Mouse (Mus musculus): Measurements from ENCODE around the gene 2810459M11Rik. TPM values are rescaled to one million over a fixed set of nuclear protein-coding genes. Genes with fewer than 3 reads are reported as not detected.

The 2810459M11Rik gene
- polyA plus RNA-seq, 1 experiment from 2014 or later = 0.68 TPM

DNA sequence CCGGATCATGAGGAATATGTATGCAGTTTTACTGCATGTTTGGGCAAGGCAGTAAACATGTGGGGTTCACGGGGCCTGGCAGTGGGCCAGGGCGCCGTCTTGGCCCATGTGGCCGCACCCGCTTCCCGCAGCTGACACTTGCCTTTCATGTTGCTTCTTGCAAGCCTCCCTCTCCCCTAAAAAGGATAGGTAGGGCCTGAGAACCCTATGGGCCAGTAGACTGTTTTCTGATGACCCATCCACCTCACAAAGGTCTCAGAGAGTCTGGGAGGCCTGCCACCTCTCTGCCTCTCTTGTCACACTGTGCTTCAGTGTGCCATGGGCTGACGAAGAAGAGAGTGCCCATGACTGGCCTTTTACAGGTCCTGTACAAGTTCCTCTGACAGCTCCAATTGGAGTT lies 29.1 kb upstream of the 2810459M11Rik start, which contains the start of gene Spata3:
Spata3 (plus strand) TSS at position 301 of the 400 bp plus-strand sequence.
- Histone ChIP-seq H3K9me3 (ENCODE audit: control insufficient read depth, low read length) (no peaks in the 10 kb centered on the region), H3K27me3 (ENCODE audit: control insufficient read depth, insufficient read depth, low read length) (peaks cover 10% of the 10 kb centered on the region), H3K27ac (ENCODE audit: low read depth, low read length) (no peak within 1 kb of the TSS), H3K36me3 (ENCODE audit: control insufficient read depth, insufficient read depth, low read length) (no peaks in the 10 kb centered on the region), H3K4me1 (ENCODE audit: control insufficient read depth, insufficient read depth, low read length) (peaks cover 2% of the 10 kb centered on the region; the same call in 1 of the 2 replicates), H3K9ac (ENCODE audit: low read length) (no peak within 1 kb of the TSS), H3K4me3 (ENCODE audit: low read depth, low read length) (no peak within 1 kb of the TSS), H3K4me2 (ENCODE audit: low read depth) (no peak within 1 kb of the TSS)
- ATAC-seq (ENCODE audit: insufficient read depth, low FRiP score, low TSS enrichment) = no peak
- WGBS = 91% methylated on average over 8 of the region's 8 CpGs
- no peak for DNase-seq (ENCODE audit: low spot score)

DNA sequence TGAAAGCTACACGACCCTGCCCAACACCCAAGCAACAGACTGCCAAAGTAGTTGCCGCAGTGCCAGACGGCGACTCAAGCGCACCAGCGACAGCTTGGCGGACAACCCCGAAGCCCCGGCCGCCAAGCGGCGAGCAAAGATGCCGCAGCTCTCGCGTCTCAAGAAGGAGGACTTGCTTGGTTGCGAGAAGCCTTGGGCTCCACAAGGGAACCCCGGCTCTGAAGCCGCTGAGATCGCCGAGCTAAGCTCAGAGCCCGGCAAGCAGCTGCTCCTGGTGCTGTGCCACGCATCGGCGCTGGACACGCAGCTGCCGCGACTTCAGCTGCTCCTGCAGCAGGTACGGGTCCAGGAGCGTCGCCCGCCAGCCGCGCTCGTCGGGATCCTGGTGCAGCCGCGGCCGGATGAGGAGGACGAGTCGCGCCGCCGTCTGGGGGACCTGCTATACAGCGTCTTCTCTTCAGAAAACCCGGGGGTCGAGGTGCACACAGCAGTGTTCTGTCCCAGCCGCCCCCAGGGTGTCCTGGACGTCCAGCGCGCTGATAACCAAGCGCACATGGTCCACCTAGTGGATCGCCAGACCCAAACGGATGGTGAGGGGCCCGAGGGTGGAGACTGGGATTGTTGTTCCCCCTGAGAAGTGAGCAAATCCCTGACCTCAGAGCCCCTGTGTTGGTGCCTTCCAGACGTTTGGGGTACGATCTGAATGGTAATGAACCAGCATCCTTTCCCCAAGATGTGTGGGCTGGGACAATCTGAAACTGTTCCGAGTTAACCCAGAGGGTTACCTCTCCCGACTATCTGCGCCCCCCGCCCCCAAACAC lies 27.2 kb upstream of the 2810459M11Rik start:
- H3K9ac ChIP-seq (ENCODE audit: low read length) = peak overlapping the region; percentile 59
- peak overlapping the region; percentile 50 for H3K4me3 ChIP-seq (ENCODE audit: low read depth, low read length)
- H3K4me1 ChIP-seq (ENCODE audit: control insufficient read depth, insufficient read depth, low read length) = peaks cover 2% of the 10 kb centered on the region; the same call in 1 of the 2 replicates
- no peaks in the 10 kb centered on the region for H3K36me3 ChIP-seq (ENCODE audit: control insufficient read depth, insufficient read depth, low read length)
- 4% methylated on average over 56 of the region's 60 CpGs for WGBS
- peak overlapping the region; percentile 95 for H3K4me2 ChIP-seq (ENCODE audit: low read depth)
- ATAC-seq (ENCODE audit: insufficient read depth, low FRiP score, low TSS enrichment) (peak; percentile 63), DNase-seq (ENCODE audit: low spot score) (peak; percentile 80)
- H3K9me3 ChIP-seq (ENCODE audit: control insufficient read depth, low read length) = no peaks in the 10 kb centered on the region
- no peak overlapping the region for H3K27ac ChIP-seq (ENCODE audit: low read depth, low read length)
- peaks cover 10% of the 10 kb centered on the region for H3K27me3 ChIP-seq (ENCODE audit: control insufficient read depth, insufficient read depth, low read length)

DNA sequence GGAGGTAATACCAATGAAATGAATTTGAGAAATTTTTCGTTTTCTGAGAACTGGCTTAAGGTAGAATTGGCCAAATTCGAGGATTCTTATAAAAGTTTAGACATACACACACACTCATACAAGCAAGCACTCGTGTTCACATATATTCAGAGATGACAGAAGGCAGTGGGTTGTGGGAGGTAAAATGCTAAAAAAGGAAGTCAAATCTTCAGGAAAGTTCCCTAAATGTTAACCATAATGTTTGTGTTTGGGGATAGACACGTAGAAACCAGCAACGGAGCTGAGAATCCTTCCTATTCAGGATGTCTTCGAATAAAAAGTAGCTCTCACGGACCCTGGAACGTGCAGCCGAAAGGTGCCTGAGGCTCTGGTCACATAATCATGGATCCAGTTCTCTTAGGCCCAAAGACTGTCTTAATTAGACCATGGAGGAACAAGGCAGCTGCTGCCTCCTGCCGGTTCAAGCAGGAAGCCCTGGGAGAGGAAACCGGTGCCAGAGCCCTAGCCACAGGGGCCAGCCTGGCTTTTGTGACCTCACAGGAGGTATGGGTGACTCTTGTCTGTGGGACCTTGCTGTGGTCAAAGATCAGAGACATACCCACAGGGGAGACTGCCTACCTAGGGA lies 24.2 kb upstream of the 2810459M11Rik start:
- Histone ChIP-seq H3K4me1 (ENCODE audit: control insufficient read depth, insufficient read depth, low read length) (peaks cover 2% of the 10 kb centered on the region; the same call in 1 of the 2 replicates), H3K9ac (ENCODE audit: low read length) (no peak overlapping the region), H3K4me2 (ENCODE audit: low read depth) (no peak overlapping the region), H3K27ac (ENCODE audit: low read depth, low read length) (no peak overlapping the region), H3K4me3 (ENCODE audit: low read depth, low read length) (no peak overlapping the region), H3K9me3 (ENCODE audit: control insufficient read depth, low read length) (no peaks in the 10 kb centered on the region), H3K36me3 (ENCODE audit: control insufficient read depth, insufficient read depth, low read length) (no peaks in the 10 kb centered on the region), H3K27me3 (ENCODE audit: control insufficient read depth, insufficient read depth, low read length) (peaks cover 10% of the 10 kb centered on the region)
- no peak for DNase-seq (ENCODE audit: low spot score)
- WGBS = 74% methylated on average over 11 of the region's 11 CpGs
- ATAC-seq (ENCODE audit: insufficient read depth, low FRiP score, low TSS enrichment) = no peak

DNA sequence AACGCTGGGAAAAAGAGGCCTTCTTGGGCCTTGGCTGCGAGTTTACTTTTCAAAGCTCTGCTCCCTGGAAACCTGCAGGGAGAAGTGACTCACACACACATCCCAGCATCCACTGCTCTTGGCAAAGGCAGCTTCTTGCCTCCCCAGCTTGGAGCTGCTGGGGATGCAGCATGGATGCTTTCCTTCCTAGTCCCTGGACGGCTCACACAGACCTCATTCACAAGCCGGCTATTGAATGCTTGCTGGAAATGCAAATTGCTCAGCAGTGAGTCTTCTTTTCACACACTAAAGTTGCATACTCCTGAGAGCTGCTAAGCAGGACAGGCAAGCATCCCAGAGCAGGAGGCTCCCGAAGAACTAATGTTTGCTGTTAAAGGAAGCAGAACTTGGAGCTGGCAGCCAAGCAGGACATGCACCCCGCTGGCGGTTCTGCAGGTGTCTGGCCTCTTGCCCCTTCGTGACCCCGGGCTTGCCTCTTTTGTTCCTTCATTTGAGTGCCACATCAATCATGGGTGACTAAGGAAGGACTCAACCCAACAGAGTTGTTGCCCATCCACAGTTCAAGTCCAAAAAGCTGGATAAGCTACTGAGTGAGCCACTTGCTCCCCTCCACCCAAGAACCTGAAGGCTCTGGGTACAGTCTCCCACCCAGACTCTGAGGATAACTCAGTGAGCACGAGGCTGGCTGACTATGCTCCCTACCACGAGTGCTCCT lies 13.2 kb upstream of the 2810459M11Rik start:
- WGBS = 8% methylated on average over 11 of the region's 11 CpGs
- Histone ChIP-seq H3K9ac (ENCODE audit: low read length) (no peak overlapping the region), H3K27me3 (ENCODE audit: control insufficient read depth, insufficient read depth, low read length) (no peaks in the 10 kb centered on the region), H3K4me2 (ENCODE audit: low read depth) (no peak overlapping the region), H3K27ac (ENCODE audit: low read depth, low read length) (no peak overlapping the region), H3K4me1 (ENCODE audit: control insufficient read depth, insufficient read depth, low read length) (no peaks in the 10 kb centered on the region), H3K9me3 (ENCODE audit: control insufficient read depth, low read length) (no peaks in the 10 kb centered on the region), H3K36me3 (ENCODE audit: control insufficient read depth, insufficient read depth, low read length) (no peaks in the 10 kb centered on the region), H3K4me3 (ENCODE audit: low read depth, low read length) (no peak overlapping the region)
- ATAC-seq (ENCODE audit: insufficient read depth, low FRiP score, low TSS enrichment) = no peak
- DNase-seq (ENCODE audit: low spot score) = peak; percentile 34

DNA sequence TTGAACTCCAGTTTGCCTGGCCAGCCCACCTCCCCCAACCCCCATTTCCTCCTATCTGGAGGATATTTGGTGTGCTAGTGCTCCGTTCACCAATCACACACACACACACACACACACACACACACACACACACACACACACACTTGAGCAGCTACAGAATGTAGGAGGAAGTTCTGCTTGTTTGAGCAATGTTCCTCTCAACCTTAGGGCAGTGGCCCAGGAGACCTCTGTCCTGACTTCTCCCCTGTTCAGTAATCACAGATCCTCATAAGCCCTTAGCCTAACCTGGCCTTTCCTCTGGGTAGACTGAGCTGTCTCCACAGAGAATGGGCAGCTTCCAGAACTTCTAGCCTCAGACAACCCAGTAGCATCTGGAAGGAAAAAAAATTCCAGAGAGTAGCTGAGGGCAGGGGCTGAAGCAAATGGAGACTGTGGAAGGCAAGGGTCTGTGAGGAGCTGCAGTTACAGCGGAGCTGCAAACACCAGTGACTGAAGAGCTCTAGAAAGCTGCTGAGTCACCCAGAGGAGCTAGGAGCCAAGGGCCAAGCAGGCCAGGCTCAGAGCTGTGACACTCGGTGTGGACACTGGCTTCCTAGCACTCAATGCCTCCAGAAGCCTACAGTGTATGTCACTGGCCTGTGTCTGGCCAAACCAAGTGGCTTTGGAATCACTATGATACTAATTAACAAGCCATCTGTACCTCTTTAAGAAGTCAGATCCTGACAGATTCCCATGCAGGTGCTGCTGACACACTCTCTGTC lies 7.3 kb upstream of the 2810459M11Rik start:
- WGBS = 83% methylated on average over 3 of the region's 3 CpGs
- no peak overlapping the region for H3K4me2 ChIP-seq (ENCODE audit: low read depth)
- no peak for DNase-seq (ENCODE audit: low spot score)
- 0 out of 2 replicates have a peak, but pooled peaks cover 3% of the 10 kb centered on the region for H3K9me3 ChIP-seq (ENCODE audit: control insufficient read depth, low read length)
- H3K27ac ChIP-seq (ENCODE audit: low read depth, low read length) = no peak overlapping the region
- no peaks in the 10 kb centered on the region for H3K27me3 ChIP-seq (ENCODE audit: control insufficient read depth, insufficient read depth, low read length)
- no peak for ATAC-seq (ENCODE audit: insufficient read depth, low FRiP score, low TSS enrichment)
- no peak overlapping the region for H3K4me3 ChIP-seq (ENCODE audit: low read depth, low read length)
- no peaks in the 10 kb centered on the region for H3K4me1 ChIP-seq (ENCODE audit: control insufficient read depth, insufficient read depth, low read length)
- H3K9ac ChIP-seq (ENCODE audit: low read length) = no peak overlapping the region
- no peaks in the 10 kb centered on the region for H3K36me3 ChIP-seq (ENCODE audit: control insufficient read depth, insufficient read depth, low read length)

DNA sequence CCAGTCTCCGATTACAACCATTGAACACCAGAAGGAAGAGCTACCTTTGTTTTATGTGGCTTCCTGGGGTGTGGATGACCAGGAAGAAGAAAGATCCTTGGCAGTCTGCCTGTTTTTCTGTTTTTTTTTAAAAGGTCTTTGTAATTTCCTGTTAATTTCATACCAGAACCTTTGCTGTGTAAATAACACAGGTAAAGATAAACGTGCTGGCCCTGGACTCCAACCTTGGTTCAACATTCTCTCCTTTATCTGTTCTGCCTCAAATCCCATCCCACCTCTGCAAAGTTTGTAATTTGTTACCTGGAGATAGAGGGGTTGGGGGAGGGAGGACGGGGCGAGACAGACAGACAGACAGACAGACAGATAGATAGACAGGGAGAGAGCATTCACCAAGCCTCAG lies 5.5 kb upstream of the 2810459M11Rik start:
- WGBS = 62% methylated on average over 4 of the region's 4 CpGs
- ATAC-seq (ENCODE audit: insufficient read depth, low FRiP score, low TSS enrichment) (no peak), DNase-seq (ENCODE audit: low spot score) (no peak)
- Histone ChIP-seq H3K9me3 (ENCODE audit: control insufficient read depth, low read length) (0 out of 2 replicates have a peak, but pooled peaks cover 3% of the 10 kb centered on the region), H3K9ac (ENCODE audit: low read length) (no peak overlapping the region), H3K27ac (ENCODE audit: low read depth, low read length) (no peak overlapping the region), H3K27me3 (ENCODE audit: control insufficient read depth, insufficient read depth, low read length) (peaks cover 8% of the 10 kb centered on the region), H3K4me1 (ENCODE audit: control insufficient read depth, insufficient read depth, low read length) (no peaks in the 10 kb centered on the region), H3K4me3 (ENCODE audit: low read depth, low read length) (no peak overlapping the region), H3K36me3 (ENCODE audit: control insufficient read depth, insufficient read depth, low read length) (no peaks in the 10 kb centered on the region), H3K4me2 (ENCODE audit: low read depth) (no peak overlapping the region)

DNA sequence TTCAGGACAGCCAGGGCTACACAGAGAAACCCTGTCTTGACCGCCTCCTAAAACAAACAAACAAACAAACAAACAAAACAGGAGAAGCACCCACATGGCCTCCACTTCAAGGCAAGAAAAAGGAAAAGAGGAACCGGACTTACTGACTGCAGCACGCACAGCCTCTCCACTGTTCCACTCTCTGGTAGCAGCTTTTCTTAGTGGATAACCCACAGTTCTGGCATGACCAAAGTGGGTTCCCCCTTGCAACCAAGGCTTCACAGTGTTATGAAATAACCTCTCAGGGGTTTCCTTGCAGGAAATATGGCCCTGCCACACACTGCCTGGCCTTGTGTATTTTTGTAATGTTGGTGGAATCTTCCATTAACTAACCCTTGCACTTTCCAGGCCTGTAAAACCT lies 4.8 kb upstream of the 2810459M11Rik start:
- Histone ChIP-seq H3K4me3 (ENCODE audit: low read depth, low read length) (no peak overlapping the region), H3K9ac (ENCODE audit: low read length) (no peak overlapping the region), H3K9me3 (ENCODE audit: control insufficient read depth, low read length) (0 out of 2 replicates have a peak, but pooled peaks cover 3% of the 10 kb centered on the region), H3K4me2 (ENCODE audit: low read depth) (no peak overlapping the region), H3K27me3 (ENCODE audit: control insufficient read depth, insufficient read depth, low read length) (peaks cover 14% of the 10 kb centered on the region), H3K27ac (ENCODE audit: low read depth, low read length) (no peak overlapping the region), H3K4me1 (ENCODE audit: control insufficient read depth, insufficient read depth, low read length) (no peaks in the 10 kb centered on the region), H3K36me3 (ENCODE audit: control insufficient read depth, insufficient read depth, low read length) (no peaks in the 10 kb centered on the region)
- DNase-seq (ENCODE audit: low spot score) = no peak
- 93% methylated on average over 3 of the region's 3 CpGs for WGBS
- ATAC-seq (ENCODE audit: insufficient read depth, low FRiP score, low TSS enrichment) = no peak

DNA sequence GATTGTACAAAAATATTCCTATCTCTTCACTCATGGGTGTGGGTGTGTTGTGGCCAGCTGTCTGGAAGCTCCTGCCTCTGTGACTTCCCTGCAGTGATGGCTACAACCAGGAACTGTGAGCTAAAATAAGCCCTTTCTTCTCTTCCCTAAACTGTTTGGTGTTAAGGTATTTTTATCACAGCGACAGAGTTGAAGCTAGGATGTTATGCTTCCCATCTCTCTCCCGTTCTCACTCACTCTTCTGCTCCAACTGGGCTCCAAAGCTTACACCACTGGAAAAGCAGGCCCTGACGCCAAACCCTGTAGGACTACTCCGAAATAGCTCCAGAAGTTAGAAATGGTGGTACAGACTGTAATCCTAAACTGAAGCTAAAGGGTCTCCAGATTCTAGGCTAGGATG lies 607 bp upstream of the 2810459M11Rik start:
- Histone ChIP-seq H3K9me3 (ENCODE audit: control insufficient read depth, low read length) (0 out of 2 replicates have a peak, but pooled peaks cover 3% of the 10 kb centered on the region), H3K4me1 (ENCODE audit: control insufficient read depth, insufficient read depth, low read length) (0 out of 2 replicates have a peak, but pooled peaks cover 4% of the 10 kb centered on the region), H3K27me3 (ENCODE audit: control insufficient read depth, insufficient read depth, low read length) (peaks cover 32% of the 10 kb centered on the region), H3K4me3 (ENCODE audit: low read depth, low read length) (no peak overlapping the region), H3K36me3 (ENCODE audit: control insufficient read depth, insufficient read depth, low read length) (no peaks in the 10 kb centered on the region), H3K4me2 (ENCODE audit: low read depth) (no peak overlapping the region), H3K9ac (ENCODE audit: low read length) (no peak overlapping the region), H3K27ac (ENCODE audit: low read depth, low read length) (no peak overlapping the region)
- no peak for ATAC-seq (ENCODE audit: insufficient read depth, low FRiP score, low TSS enrichment)
- WGBS = 58% methylated on average over 4 of the region's 4 CpGs
- DNase-seq (ENCODE audit: low spot score) = no peak

Data from neural tube, embryonic 11.5 days (tissue).